Mouse (Mus musculus): ENCODE data around the gene Myo1g. TPM values are rescaled to one million over a fixed set of nuclear protein-coding genes. Genes with fewer than 3 reads are reported as not detected.

The Myo1g gene
- total RNA-seq, 2 experiments from 2014 or later = 1.8 to 4.5 TPM

DNA sequence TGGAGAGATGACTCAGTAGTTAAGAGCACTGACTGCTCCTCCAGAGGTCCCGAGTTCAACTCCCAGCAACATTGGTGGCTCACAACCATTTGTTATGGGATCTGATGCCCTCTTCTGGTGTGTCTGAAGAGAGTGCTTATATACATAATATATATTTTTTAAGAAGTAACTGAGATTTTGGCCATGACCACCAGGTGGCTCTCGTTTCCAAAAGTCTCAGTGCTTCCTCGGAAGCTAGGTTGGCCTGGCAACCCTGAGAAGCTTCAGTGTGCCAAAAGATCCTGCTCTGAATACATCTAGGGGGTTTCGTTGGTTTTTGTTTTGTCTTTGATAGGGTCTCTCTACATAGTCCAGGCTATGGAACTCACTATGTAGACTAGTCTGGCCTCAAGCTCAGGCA is 55.6 kb downstream of the Myo1g start:
- peak; percentile 45 to 52 for DNase-seq (ENCODE audit: low spot score in 2 of 2)

DNA sequence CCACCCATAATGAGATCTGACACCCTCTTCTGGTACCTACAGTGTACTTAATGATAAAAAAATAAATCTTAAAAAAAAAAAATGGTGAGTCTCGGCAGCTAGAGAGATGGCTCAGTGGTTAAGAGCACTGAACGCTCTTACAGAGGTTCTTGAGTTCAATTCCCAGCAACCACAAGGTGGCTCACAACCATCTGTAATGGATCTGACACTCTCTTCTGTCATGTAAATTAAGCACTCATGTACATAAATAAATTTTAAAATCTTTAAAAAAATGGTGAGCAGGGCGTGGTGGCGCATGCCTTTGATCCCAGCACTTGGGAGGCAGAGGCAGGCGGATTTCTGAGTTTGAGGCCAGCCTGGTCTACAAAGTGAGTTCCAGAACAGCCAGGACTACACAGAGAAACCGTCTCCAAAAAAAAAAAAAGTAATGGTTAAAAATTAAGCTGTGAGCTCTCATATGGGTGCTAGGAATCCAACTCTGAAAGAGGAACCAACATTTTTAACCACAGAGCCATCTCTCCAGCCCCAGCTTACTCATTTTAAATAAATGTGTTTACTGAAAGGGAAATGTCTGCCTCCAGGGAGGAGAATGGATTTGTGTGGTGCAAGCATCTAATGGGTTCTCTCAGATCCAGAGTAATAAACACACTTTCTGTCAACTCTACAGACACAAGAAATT is 57.5 kb downstream of the Myo1g start:
- no peak for DNase-seq (ENCODE audit: low spot score in 2 of 2)

Small RNAs within 50 kb of the gene (microRNA-seq; reads per million reads assigned to microRNA genes)
- gene Gm22123 (ENCODE audit: borderline number of aligned reads in 2 of 2) = 0.47 to 1.2 reads per million in 2 experiments

Other genes starting within 250 kb of the Myo1g start
- gene Tmed4, start 246.1 kb downstream of the Myo1g start, total RNA-seq (2021) = 100 to 1,000 TPM; 107 to 112 TPM
- gene Ogdh, start 229.3 kb downstream of the Myo1g start, total RNA-seq (2021) = 100 to 1,000 TPM; 633 to 799 TPM
- 10 to 100 TPM; 48.8 to 51.2 TPM for gene Zmiz2, start 131.9 kb downstream of the Myo1g start, total RNA-seq (2021)
- gene Ppia, start 105.5 kb downstream of the Myo1g start, total RNA-seq (2021) = 1,000 to 10,000 TPM; 1,645 to 1,705 TPM
- 10 to 100 TPM; 46.1 to 49.3 TPM for gene H2afv, start 76.5 kb downstream of the Myo1g start, total RNA-seq (2021)
- gene Purb, start 45.0 kb downstream of the Myo1g start, total RNA-seq (2021) = 10 to 100 TPM; 61.3 to 65.6 TPM
- gene Ccm2, start 25.9 kb upstream of the Myo1g start, total RNA-seq (2021) = 10 to 100 TPM; 41.7 to 60.2 TPM
- 1 to 10 TPM; 1.6 to 1.9 TPM for gene Nacad, start 85.1 kb upstream of the Myo1g start, total RNA-seq (2021)
- gene Tbrg4, start 105.1 kb upstream of the Myo1g start, total RNA-seq (2021) = 10 to 100 TPM; 67.7 to 77.0 TPM
- not detected for gene Wap, start 117.7 kb upstream of the Myo1g start, total RNA-seq (2021)
- gene Ramp3, start 137.6 kb upstream of the Myo1g start, total RNA-seq (2021) = 10 to 100 TPM; 18.8 to 20.3 TPM